Mouse (Mus musculus) liver, postnatal 0 days (tissue): Measurements from ENCODE around the gene Ccdc171. TPM values are rescaled to one million over a fixed set of nuclear protein-coding genes. Genes with fewer than 3 reads are reported as not detected.
A peak's percentile ranks its signal among the peaks of the same experiment; 100 is the strongest.
"Not testable (repeated sequence)": the region's sequence is repeated elsewhere in the genome, so short reads cannot be mapped to it uniquely, and the experiment has no call there.

Experiments used
- ATAC-seq: fragments of 200-750 bp; cut with Nextera tagmentation; 2 replicates; pipeline ENCODE4 v1.8.0; 2017; ENCODE audit warnings: mild to moderate bottlenecking, moderate library complexity
- DNase-seq: peaks from one replicate; pipeline ENCODE4 v3.0.0-alpha.2; 2016
- H3K27ac ChIP-seq: fragments of 300-500 bp; sonication (generic); 2 replicates; pipeline ENCODE4 v1.5.1; 2014; ENCODE audit warnings: antibody characterized with exemption, moderate library complexity, mild to moderate bottlenecking, low read depth
- H3K27me3 ChIP-seq: fragments of 300-500 bp; sonication (generic); 2 replicates; pipeline ENCODE4 v1.6.1; 2014; ENCODE audit warnings: low read length, control low read depth, mixed read lengths; ENCODE audit not compliant: insufficient read depth
- H3K36me3 ChIP-seq: fragments of 300-500 bp; sonication (generic); replicated peaks from 2 replicates; pipeline ENCODE4 v1.6.1; 2014; ENCODE audit warnings: mild to moderate bottlenecking, control low read depth, low read length, moderate library complexity, mixed read lengths; ENCODE audit not compliant: insufficient read depth
- H3K4me1 ChIP-seq: fragments of 300-500 bp; sonication (generic); 2 replicates; pipeline ENCODE4 v1.6.1; 2014; ENCODE audit warnings: antibody characterized with exemption, mild to moderate bottlenecking, control low read depth; ENCODE audit not compliant: insufficient read depth
- H3K4me2 ChIP-seq: fragments of 300-500 bp; sonication (generic); 2 replicates; pipeline ENCODE4 v1.6.1; 2014; ENCODE audit warnings: low read depth, mild to moderate bottlenecking, low read length, moderate library complexity, mixed read lengths
- H3K4me3 ChIP-seq: fragments of 300-500 bp; sonication (generic); 2 replicates; pipeline ENCODE4 v1.5.1; 2014; ENCODE audit warnings: low read depth, low read length
- H3K9ac ChIP-seq: fragments of 300-500 bp; sonication (generic); replicated peaks from 2 replicates; pipeline ENCODE4 v1.6.1; 2014; ENCODE audit warnings: mild to moderate bottlenecking, moderate library complexity
- H3K9me3 ChIP-seq: fragments of 300-500 bp; sonication (generic); 2 replicates; pipeline ENCODE4 v1.6.1; 2016; ENCODE audit warnings: mild to moderate bottlenecking, control low read depth, low read length, mixed read lengths
- CTCF ChIP-seq: sonication (generic); IDR thresholded peaks from 2 replicates; pipeline ENCODE4 v1.5.1; 2016; ENCODE audit warnings: antibody characterized with exemption, low read depth
- EP300 ChIP-seq: IDR thresholded peaks from 2 replicates; pipeline ENCODE4 v1.6.1; 2016; ENCODE audit warnings: antibody characterized with exemption, low read depth, mild to moderate bottlenecking
- WGBS: fragments of 180-500 bp; shearing (Covaris S2); extraction: QIAGEN DNeasy Blood & Tissue Kit; methylation state at CpG from one replicate; pipeline ENCODE4 v1.1.7; 2014; ENCODE audit not compliant: insufficient replicate concordance; 5-methylcytosine and 5-hydroxymethylcytosine counted together
- polyA plus RNA-seq: library from polyadenylated mRNA; unstranded; fragments of >200 nt; fragmentation: Nextera tagmentation; extraction: Ambion mirVana; gene quantifications from 2 replicates; pipeline ENCODE4 v1.2.1, GENCODE M21; 2015

Gene Ccdc171
- polyA plus RNA-seq, 1 experiment from 2014 or later, result 0.60 TPM

DNA sequence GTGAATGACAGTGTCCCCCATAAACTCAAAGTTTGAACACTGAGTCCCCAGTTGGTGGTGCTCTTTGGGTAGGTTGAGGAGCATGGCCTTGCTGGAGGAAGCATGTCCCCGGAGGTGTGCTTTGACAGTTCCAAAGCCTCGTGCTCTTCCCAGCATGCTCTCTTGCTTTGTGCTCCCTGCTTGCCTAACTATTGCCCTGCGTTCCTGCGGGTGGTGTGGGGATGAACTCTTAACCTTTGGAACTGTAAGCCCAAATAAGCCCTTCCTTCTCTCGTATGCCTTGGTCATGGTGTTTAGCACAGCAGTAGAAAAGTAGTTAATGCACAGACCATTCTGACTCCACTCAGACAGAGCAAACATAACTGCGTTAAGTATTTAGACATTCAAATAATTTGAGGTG lies 47.2 kb downstream of the Ccdc171 start:
- Histone ChIP-seq H3K9ac (no peak overlapping the region), H3K27ac (no peak overlapping the region), H3K4me1 (peaks cover 8% of the 10 kb centered on the region; the same call in 1 of the 2 replicates), H3K36me3 (no peaks in the 10 kb centered on the region), H3K4me3 (no peak overlapping the region), H3K9me3 (no peaks in the 10 kb centered on the region; the same call in 1 of the 2 replicates), H3K4me2 (no peak overlapping the region), H3K27me3 (no peaks in the 10 kb centered on the region)
- no peak for DNase-seq
- no peak for TF ChIP-seq EP300
- TF ChIP-seq CTCF, result no peak
- ATAC-seq, result no peak
- WGBS, result 66% methylated on average over 6 of the region's 6 CpGs

GRCm38 (mm10) chr4:83576315-83576714 lies 51.0 kb downstream of the Ccdc171 start:
- Histone ChIP-seq H3K4me1 (no peaks in the 10 kb centered on the region), H3K9ac (no peak overlapping the region), H3K36me3 (no peaks in the 10 kb centered on the region), H3K27ac (no peak overlapping the region), H3K4me2 (0 out of 2 replicates have a peak overlapping the region, but pooled peaks have one; percentile 5), H3K27me3 (no peaks in the 10 kb centered on the region), H3K4me3 (no peak overlapping the region), H3K9me3 (no peaks in the 10 kb centered on the region; the same call in 1 of the 2 replicates)
- ATAC-seq (peak; percentile 50), DNase-seq (no peak)
- 35% methylated on average over 3 of the region's 3 CpGs for WGBS
- TF ChIP-seq EP300, result peak; percentile 83
- TF ChIP-seq CTCF, result no peak

DNA sequence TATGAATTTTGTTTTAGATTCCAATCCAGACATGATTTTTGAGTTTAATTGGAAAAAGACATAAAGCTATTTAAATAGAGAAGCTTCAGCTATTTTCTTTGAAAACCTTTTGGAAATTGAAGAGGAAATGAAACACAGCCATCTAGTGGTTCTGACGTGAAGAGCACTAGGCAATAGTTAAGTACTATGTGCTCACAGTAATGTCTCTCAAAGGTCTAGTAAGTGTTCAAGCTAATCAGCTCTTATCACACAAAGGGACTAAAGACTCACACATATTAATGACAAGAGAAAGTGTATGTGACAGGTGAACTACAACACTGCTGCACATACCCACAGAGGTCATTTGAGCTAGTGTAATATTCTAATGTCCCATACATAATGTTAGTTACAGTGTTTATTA lies 54.8 kb downstream of the Ccdc171 start:
- Histone ChIP-seq H3K4me1 (no peaks in the 10 kb centered on the region), H3K27me3 (no peaks in the 10 kb centered on the region), H3K9me3 (no peaks in the 10 kb centered on the region), H3K27ac (no peak overlapping the region), H3K4me3 (no peak overlapping the region), H3K36me3 (no peaks in the 10 kb centered on the region), H3K4me2 (no peak overlapping the region), H3K9ac (no peak overlapping the region)
- no peak for ATAC-seq
- 18% methylated on average over 1 of the region's 1 CpGs for WGBS
- no peak for TF ChIP-seq EP300
- peak; percentile 50 for TF ChIP-seq CTCF
- no peak for DNase-seq

GRCm38 (mm10) chr4:83587563-83587962 lies 62.2 kb downstream of the Ccdc171 start:
- Histone ChIP-seq H3K4me3 (no peak overlapping the region), H3K9me3 (no peaks in the 10 kb centered on the region), H3K36me3 (no peaks in the 10 kb centered on the region), H3K27me3 (no peaks in the 10 kb centered on the region), H3K9ac (no peak overlapping the region), H3K4me1 (no peaks in the 10 kb centered on the region), H3K27ac (no peak overlapping the region), H3K4me2 (no peak overlapping the region)
- no peak for TF ChIP-seq CTCF
- no peak for TF ChIP-seq EP300
- DNase-seq, result no peak
- 92% methylated on average over 1 of the region's 1 CpGs for WGBS
- ATAC-seq, result no peak

GRCm38 (mm10) chr4:83596486-83596885 lies 71.1 kb downstream of the Ccdc171 start:
- Histone ChIP-seq H3K27me3 (no peaks in the 10 kb centered on the region), H3K4me1 (no peaks in the 10 kb centered on the region), H3K9ac (no peak overlapping the region), H3K4me3 (no peak overlapping the region), H3K4me2 (no peak overlapping the region), H3K36me3 (no peaks in the 10 kb centered on the region), H3K27ac (no peak overlapping the region), H3K9me3 (no peaks in the 10 kb centered on the region)
- ATAC-seq (no peak), DNase-seq (no peak)
- no peak for TF ChIP-seq EP300
- TF ChIP-seq CTCF, result peak; percentile 71
- 14% methylated on average over 2 of the region's 2 CpGs for WGBS

DNA sequence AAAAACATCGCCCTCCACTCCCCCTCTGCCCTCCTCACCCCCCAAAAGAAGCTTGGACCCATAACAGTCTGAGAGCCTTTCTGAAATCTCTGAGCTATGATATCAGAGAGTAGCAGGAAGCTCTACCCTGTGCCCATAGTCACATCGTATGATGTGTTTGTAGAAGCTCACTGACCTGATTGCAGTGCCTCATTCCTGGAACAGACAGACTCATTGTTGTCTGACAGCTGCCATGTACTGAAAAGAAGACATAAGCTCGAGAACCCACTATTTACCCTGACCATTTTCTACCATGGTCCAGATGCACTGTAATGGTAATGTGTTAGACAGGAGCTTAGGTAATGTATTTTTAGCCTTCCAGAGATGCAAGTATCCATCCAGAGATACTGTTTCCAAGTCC lies 85.8 kb downstream of the Ccdc171 start:
- WGBS, result 80% methylated on average over 3 of the region's 3 CpGs

DNA sequence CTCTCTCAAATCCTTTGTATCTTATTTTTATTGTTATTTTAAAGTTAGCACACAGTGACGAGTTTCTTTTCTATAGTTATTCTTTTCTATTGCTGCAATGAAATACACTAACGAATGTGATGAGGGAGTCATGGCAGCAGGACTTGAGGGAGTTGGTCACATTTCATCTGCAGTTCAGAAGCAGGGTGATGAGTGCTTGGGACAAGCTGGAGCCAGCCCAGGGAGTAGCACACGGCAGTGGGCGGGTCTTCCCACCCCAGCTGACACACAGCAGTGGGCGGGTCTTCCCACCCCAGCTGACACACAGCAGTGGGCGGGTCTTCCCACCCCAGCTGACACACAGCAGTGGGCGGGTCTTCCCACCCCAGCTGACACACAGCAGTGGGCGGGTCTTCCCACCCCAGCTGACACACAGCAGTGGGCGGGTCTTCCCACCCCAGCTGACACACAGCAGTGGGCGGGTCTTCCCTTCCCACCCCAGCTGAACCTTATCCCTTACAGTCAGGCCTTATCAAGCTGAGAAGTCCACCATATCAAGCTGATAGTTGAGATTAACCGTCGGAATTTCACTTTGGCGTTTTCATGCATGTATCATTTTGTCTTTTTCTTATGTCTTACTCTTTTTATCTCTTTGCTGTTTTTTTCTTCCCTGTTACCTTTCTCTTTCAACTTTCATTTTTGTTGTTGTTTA lies 97.8 kb downstream of the Ccdc171 start:
- not testable (repeated sequence) for H3K4me3 ChIP-seq, H3K36me3 ChIP-seq, H3K4me2 ChIP-seq, H3K27ac ChIP-seq, H3K4me1 ChIP-seq, H3K9ac ChIP-seq, DNase-seq, H3K27me3 ChIP-seq, H3K9me3 ChIP-seq
- WGBS, result 56% methylated on average over 10 of the region's 13 CpGs
- 0 out of 2 replicates have a peak, but pooled peaks have one; percentile 47 for ATAC-seq

More for the DNA sequence above, 85.8 kb downstream of the Ccdc171 start:
- TF ChIP-seq CTCF, result no peak
- no peak for TF ChIP-seq EP300
- H3K4me1 ChIP-seq, result no peaks in the 10 kb centered on the region
- H3K27ac ChIP-seq, result no peak overlapping the region
- DNase-seq (no peak), ATAC-seq (no peak)
- no peak overlapping the region for H3K4me2 ChIP-seq
- no peak overlapping the region for H3K4me3 ChIP-seq
- H3K36me3 ChIP-seq, result no peaks in the 10 kb centered on the region
- no peak overlapping the region for H3K9ac ChIP-seq
- no peaks in the 10 kb centered on the region for H3K27me3 ChIP-seq
- no peaks in the 10 kb centered on the region for H3K9me3 ChIP-seq
